Mouse (Mus musculus) urinary bladder, postnatal 25 days (tissue): ENCODE results near the gene Lmnb2.

Experiments used
- DNase-seq: peaks from one replicate; pipeline ENCODE4 v3.0.0; 2022; ENCODE audit warnings: low spot score

Gene Lmnb2

DNA sequence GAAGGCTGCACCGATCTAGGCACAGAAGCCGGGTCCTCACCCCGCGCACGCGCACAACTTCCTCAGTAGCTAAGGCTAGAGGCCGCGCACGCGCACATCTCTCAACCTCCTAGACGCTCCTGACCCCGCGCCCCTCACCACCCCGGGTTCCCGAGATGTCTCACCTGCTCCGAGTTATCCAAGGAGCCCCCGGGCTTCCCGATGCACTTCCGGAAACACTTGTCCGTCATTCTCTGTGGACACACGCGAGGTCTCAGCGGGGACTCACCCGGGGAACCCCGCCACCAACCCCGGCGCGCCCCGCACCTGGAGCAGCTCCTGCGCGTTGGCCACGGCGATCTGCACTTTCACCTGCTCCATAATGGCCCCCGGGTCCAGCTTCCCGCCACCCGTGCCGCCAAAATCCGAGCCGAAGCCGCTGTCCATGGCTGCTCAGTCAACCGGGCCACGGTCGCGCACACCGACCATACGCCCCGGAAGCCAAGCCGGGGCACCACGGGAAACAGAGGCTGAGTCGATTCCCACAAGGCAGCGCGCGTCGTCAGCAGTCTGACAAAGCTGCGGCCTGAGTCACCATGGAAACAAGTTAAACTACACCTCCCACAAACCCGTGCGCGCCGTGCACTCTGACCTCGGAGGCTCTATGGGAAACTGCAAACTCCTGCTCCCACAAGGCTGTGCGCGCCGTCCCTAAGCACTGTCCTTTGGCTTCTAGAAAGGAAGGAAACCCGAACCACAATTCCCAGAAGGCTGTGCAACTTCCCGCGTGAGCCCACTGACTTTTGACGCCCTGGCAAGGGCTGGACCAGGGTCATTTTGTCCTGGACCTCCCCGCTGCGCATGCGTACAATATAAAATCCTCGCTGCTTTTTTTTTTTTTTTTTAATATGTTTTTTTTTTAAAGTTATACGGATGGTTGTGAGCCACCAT is 17.5 kb downstream of the Lmnb2 start, which contains the start of gene Timm13:
TSS of gene Timm13 (minus strand) at position 652 of the 930 bp plus-strand sequence.
- DNase-seq, result peak; percentile 88

DNA sequence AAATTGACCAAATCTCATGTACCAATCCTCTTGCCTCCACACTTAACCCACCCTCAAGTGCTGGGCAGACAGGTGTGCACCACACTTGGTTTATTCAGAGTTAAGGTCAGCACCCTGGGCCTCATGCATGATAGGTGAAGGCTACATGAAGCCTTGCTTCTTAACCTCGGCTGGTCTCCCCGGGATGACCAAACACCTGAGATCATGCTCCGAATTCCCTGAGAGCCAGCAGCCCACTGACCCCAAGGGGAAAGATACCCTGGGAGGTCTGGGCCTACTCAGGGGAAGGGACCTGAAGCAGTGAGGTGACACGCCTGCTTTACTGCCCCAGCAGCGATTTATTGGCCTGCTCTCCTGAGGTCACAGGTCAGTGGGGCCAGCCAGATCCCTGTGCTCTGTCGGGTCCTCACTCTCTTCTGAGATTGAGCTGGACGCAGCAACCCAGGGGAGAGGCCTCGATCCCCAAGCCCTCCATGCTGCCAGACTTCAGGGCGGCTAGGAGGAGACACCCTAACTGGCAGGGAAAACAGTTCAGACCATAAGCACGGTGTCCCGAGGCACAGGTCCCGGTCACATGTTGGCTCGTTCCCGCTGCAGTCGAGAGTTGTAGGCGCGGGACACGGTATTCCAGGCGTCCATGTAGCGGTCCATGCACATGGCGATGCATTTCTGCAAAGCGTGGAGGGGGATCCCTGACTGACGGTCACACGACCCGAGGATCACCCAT is 18.3 kb downstream of the Lmnb2 start:
- no peak for DNase-seq

GRCm38 (mm10) chr10:80899074-80899473 is 19.0 kb downstream of the Lmnb2 start:
- DNase-seq, result no peak

GRCm38 (mm10) chr10:80897861-80898510 is 20.1 kb downstream of the Lmnb2 start:
- DNase-seq, result no peak

DNA sequence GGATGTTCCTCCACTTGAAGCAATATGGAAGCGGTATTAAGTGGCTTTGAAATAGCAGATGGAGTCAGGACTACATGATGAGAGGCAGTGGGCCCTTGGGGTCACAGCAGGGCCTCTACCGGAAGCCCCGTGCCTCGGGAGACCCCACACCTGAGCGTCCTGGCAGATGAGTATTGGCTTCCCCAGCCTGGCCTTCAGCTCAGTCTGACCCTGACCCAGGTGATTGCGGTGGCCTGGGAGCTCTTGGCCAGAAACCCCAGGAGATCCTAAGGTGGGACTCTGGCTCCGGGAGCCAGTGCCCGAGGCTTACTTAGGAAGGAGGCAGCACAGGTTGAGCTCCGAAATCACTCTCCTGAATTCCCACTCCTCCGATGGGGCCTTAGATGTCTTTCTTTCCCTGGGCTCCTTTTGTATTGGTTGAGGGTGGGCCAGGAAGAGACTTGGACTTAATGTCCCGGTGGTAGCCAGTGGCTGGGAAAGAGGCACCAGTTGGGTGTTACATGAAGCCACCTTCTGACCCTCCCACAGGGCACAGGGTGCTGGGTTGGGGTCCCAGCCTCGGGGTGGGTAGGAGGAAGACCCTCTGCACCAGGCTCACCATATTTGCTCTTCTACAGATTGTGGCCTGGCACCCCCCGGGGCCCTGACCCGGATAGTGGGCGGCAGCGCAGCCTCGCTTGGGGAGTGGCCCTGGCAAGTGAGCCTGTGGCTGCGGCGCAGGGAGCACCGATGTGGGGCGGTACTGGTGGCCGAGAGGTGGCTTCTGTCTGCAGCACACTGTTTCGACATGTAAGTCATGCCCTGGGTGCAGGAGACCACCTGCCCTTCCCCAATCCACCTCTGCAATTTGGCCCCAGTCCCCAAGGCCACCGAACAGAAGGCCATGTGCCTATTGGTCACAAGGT is 21.2 kb downstream of the Lmnb2 start:
- no peak for DNase-seq

GRCm38 (mm10) chr10:80895697-80896096 is 22.3 kb downstream of the Lmnb2 start:
- DNase-seq, result no peak

GRCm38 (mm10) chr10:80895100-80895499 is 22.9 kb downstream of the Lmnb2 start:
- no peak for DNase-seq

GRCm38 (mm10) chr10:80887181-80887580 is 30.9 kb downstream of the Lmnb2 start:
- DNase-seq, result no peak

- peak; percentile 67 for DNase-seq
These were observed 36.7 kb downstream of the Lmnb2 start for GRCm38 (mm10) chr10:80881301-80881700.

- DNase-seq, result no peak
These were observed 37.1 kb downstream of the Lmnb2 start for GRCm38 (mm10) chr10:80880901-80881300.

GRCm38 (mm10) chr10:80880131-80880641 is 37.9 kb downstream of the Lmnb2 start:
- peak; percentile 62 for DNase-seq

DNA sequence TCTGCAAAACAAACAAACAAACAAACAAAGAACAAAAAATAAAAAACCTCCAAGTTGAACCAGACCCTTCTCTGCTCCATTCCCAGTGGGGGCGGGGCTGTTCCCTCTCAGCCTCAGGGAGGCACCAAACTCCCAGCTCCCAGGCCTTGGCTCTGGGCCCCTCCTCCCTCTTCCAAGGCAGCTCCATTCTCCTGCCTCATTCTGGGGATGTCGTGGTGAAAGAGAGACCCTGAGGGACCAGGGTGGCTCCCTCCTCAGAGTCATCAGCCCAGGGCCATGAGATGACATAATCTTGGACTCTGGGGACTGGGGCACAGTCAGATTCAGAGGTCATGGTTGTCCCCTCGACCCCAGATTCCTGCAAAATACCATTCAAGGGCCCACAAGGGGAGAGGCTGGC is 41.5 kb downstream of the Lmnb2 start:
- no peak for DNase-seq

GRCm38 (mm10) chr10:80876028-80876427 is 42.0 kb downstream of the Lmnb2 start:
- peak; percentile 38 for DNase-seq

DNA sequence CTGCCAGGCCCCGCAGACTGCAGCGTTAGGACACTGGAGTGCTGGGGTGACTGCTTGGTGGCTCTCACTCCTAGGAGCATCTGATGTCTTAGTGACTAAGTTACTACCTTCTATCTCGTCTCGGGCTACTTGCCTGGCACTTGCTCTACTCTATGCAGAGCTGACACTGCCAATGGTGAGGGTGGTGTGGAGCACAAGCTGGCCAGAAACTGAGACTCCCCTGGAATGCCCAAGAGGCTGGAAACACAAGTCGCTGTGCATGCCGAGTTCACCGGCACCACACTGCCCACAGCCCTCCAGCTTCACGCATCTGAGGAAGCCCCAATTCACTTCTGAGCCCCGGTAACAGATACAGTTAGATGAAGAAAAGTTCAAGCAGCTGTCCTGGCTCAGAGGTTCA is 44.0 kb downstream of the Lmnb2 start:
- no peak for DNase-seq

GRCm38 (mm10) chr10:80871581-80871980 is 46.5 kb downstream of the Lmnb2 start, which contains the start of gene Tmprss9:
Gene Tmprss9, plus strand, starts transcription at chr10:80871848.
- no peak for DNase-seq

DNA sequence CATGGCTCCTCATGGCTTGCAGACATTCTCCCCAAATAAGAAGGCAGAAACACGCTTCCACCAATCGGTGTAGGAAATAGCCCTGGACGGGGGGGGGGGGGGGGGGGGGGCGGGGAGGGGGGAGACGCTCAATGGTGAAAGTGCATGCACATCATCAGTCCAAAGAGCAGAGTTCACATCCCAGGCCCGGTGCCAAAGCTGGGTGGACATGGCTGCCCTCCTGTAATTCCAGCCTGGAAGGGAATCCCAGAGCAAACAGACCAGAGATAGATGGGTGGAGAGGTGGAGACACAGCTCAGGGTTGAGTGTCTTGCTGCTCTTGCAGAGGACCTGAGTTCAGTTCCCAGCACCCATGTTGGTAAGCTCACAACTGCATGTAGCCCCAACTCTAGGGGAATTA is 47.1 kb downstream of the Lmnb2 start:
- no peak for DNase-seq

GRCm38 (mm10) chr10:80864446-80864845 is 53.6 kb downstream of the Lmnb2 start:
- DNase-seq, result no peak

DNA sequence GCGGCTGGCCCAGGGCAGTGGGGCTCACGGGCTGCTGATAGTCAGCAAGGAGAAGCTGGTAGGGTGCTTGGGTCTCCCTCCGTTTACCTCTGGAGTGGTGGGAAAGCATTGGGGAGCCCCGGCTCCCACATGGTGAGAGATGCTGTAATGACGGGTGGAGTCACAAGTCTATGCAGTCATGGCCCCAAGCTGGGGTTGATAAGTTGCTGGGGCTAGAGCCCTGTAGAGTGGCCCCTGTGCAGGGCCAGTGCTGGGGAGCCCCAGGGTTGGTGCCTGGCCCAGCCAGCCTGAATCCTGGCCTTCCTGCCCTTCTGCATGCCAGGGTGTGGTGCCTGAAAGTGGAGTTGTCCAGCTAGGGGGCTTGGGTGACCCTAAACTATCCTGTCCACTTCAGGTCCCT is 55.7 kb downstream of the Lmnb2 start:
- DNase-seq, result no peak

GRCm38 (mm10) chr10:80858350-80858935 is 59.6 kb downstream of the Lmnb2 start:
- DNase-seq, result no peak

GRCm38 (mm10) chr10:80857848-80858247 is 60.2 kb downstream of the Lmnb2 start:
- no peak for DNase-seq

DNA sequence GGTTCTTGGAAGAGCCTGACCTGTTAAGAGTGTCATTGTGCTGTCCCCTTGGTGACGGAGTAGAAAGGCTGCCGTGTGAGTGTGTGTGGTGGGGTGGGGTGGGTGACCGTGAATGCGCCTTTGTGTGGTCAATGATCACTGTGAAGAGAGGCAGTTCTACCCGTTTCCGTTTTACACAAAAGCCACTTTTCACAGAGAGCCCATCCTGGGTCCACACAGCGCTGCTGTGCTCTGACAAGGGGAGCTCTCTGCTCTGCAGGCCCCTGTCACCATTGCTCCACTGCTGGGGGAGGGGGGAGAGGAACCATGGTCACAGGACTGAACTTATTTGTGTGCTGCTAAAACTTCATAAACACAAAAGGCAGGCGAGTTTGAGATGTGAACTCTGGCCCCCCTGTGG is 60.7 kb downstream of the Lmnb2 start:
- no peak for DNase-seq
